Mouse (Mus musculus) ES-CJ7 (cell line): Measurements from ENCODE around the gene Sncb.
"Not testable (repeated sequence)": the region's sequence is repeated elsewhere in the genome, so short reads cannot be mapped to it uniquely, and the experiment has no call there.

Experiments used
- DNase-seq: peaks from one replicate; pipeline ENCODE4 v3.0.0; 2011; ENCODE audit warnings: low read depth, low spot score

Gene Sncb

GRCm38 (mm10) chr13:54766192-54766768 is at the start of gene Sncb:
Sncb (minus strand) TSS chr13:54766595.
- DNase-seq, result peak; percentile 78

- DNase-seq, result no peak
Observed at GRCm38 (mm10) chr13:54813381-54813780, 47.0 kb upstream of the Sncb start.

- DNase-seq, result no peak
Observed at GRCm38 (mm10) chr13:54811476-54811875, 45.1 kb upstream of the Sncb start.

- DNase-seq, result no peak
Observed at GRCm38 (mm10) chr13:54808067-54808466, 41.7 kb upstream of the Sncb start.

GRCm38 (mm10) chr13:54806434-54806976 is 40.1 kb upstream of the Sncb start:
- no peak for DNase-seq

GRCm38 (mm10) chr13:54805134-54805838 is 38.9 kb upstream of the Sncb start:
- DNase-seq, result peak; percentile 68

GRCm38 (mm10) chr13:54803010-54803409 is 36.6 kb upstream of the Sncb start:
- DNase-seq, result peak; percentile 76

GRCm38 (mm10) chr13:54800206-54800605 is 33.8 kb upstream of the Sncb start:
- DNase-seq, result no peak

- DNase-seq, result peak; percentile 78
Observed at GRCm38 (mm10) chr13:54799701-54800100, 33.3 kb upstream of the Sncb start.

GRCm38 (mm10) chr13:54798740-54799139 is 32.3 kb upstream of the Sncb start:
- no peak for DNase-seq

GRCm38 (mm10) chr13:54797861-54798643 is 31.7 kb upstream of the Sncb start:
- no peak for DNase-seq

GRCm38 (mm10) chr13:54797356-54797755 is 31.0 kb upstream of the Sncb start:
- DNase-seq, result peak; percentile 63

- DNase-seq, result no peak
Observed at GRCm38 (mm10) chr13:54794843-54795242, 28.4 kb upstream of the Sncb start.

GRCm38 (mm10) chr13:54794002-54794577 is 27.7 kb upstream of the Sncb start:
- peak; percentile 50 for DNase-seq

- DNase-seq, result peak; percentile 87
Observed at GRCm38 (mm10) chr13:54792259-54793230, 26.1 kb upstream of the Sncb start.

GRCm38 (mm10) chr13:54789561-54790397 is 23.4 kb upstream of the Sncb start:
- DNase-seq, result peak; percentile 76

- peak; percentile 99 for DNase-seq
Observed at GRCm38 (mm10) chr13:54788740-54789560, 22.6 kb upstream of the Sncb start, which contains the start of gene Tspan17. Tspan17 (plus strand) TSS chr13:54789377.

- not testable (repeated sequence) for DNase-seq
Observed at GRCm38 (mm10) chr13:54787591-54787990, 21.2 kb upstream of the Sncb start.

- no peak for DNase-seq
Observed at GRCm38 (mm10) chr13:54783698-54784097, 17.3 kb upstream of the Sncb start, which contains the start of gene Eif4e1b. Eif4e1b (plus strand) TSS chr13:54783998.
